Mouse (Mus musculus) Patski (cell line): ENCODE measurements around the gene Nlrp2. TPM values are rescaled to one million over a fixed set of nuclear protein-coding genes. Genes with fewer than 3 reads are reported as not detected.

Source experiments
- ATAC-seq: fragments of 100-300 bp; one replicate; pipeline ENCODE4 v1.8.0; 2021
- CTCF ChIA-PET: fragments of 350-600 bp; sonication (Branson Sonifier 250); formaldehyde crosslinking; loops from one replicate; lab custom pipeline; 2022; ENCODE audit warnings: inconsistent platforms; lab: Charles Lee
- POLR2A ChIA-PET: fragments of 350-600 bp; sonication (Branson Sonifier 250); formaldehyde crosslinking; loops from one replicate; lab custom pipeline; 2022; ENCODE audit warnings: antibody characterized with exemption, inconsistent platforms; lab: Charles Lee
- DNase-seq: peaks from one replicate; pipeline ENCODE4 v3.0.0-alpha.2; 2011; ENCODE audit warnings: low read depth, low spot score
- H3K27me3 ChIP-seq: fragments of 371-371 bp; one replicate; pipeline ENCODE4 v1.5.1; 2021
- CTCF ChIP-seq: fragments of 100-300 bp; IDR thresholded peaks from one replicate; pipeline ENCODE4 v1.5.1; 2021
- in situ Hi-C: fragments of 300-500 bp; cut with MboI; formaldehyde crosslinking; loops from 3 replicates; pipeline ENCODE4 v1.11.1; 2018; ENCODE audit warnings: low pct_unique_long_range_greater_than_20kb, mixed read lengths
- polyA plus RNA-seq: library from polyadenylated mRNA; unstranded; gene quantifications from one replicate; pipeline ENCODE4 v1.2.3, GENCODE M21; 2021

Gene Nlrp2
- polyA plus RNA-seq: not detected

DNA sequence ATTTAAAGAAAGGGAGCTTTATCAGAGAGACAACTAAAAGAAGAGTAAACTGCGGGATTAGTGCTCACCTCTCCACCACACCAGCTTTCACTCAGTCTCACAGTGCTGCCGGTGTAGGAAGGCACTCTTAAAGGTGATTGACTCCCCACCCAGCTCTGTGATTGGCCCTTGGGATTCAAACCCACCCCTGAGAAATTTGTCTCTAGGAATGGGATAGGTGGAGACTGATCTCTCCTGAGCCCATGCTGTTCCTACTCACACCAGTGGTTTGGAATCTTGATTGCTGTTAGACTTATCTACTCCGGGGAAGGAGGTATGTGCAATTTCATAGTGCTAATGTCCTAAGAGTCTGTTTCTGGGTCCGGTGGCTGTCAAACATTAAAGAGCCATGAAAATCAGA lies at the start of gene Nlrp2:
Nlrp2 (minus strand) TSS at position 101 of the 400 bp plus-strand sequence.
- in situ Hi-C loops: no loop called here
- H3K27me3 ChIP-seq: no peaks in the 10 kb centered on the region
- POLR2A ChIA-PET: no interaction called here
- DNase-seq: no peak
- no peak for ATAC-seq
- TF ChIP-seq CTCF: no peak
- CTCF ChIA-PET: no interaction called here

DNA sequence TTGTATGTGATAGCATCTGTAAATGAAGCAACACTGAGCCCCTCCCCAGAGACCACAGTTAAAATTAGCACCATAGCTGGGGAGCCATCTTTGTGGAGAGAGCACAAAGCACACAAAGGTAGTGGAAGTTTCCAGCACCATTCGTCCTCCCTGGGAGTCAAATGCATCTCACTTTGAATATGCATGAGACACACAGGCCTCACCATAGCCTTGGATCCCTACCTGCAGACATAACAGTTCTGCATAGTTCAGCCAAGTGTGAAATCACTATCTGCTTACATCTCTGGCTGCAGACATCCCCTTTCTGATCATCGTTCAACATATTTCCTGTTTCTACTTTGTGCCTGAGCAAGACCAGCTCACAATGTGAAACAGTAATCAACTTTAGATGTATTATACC lies 15.9 kb upstream of the Nlrp2 start:
- no peak for DNase-seq
- POLR2A ChIA-PET: no interaction called here

DNA sequence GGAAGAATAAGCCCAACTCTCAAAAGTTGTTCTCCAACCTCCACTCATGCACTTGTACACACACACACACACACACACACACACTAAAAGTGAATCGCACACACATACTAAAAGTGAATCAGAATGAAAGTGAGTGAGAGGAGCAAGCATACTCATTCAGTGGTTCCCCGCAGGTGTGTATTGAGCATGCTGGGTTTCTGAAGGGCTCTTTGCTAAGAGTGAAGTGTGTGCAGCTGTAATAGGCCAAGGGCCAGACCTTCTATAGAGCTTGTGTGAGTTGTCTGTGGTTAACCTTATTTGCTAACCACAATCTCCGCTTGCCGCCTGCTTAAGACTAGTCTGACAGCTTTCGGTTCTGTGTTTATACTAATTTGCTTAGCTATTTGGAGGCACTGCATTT lies 12.8 kb upstream of the Nlrp2 start:
- POLR2A ChIA-PET: no interaction called here
- no peaks in the 10 kb centered on the region for H3K27me3 ChIP-seq
- TF ChIP-seq CTCF: no peak
- in situ Hi-C loops: no loop called here
- ATAC-seq (no peak), DNase-seq (no peak)
- CTCF ChIA-PET: no interaction called here

More for the DNA sequence above, 15.9 kb upstream of the Nlrp2 start:
- CTCF ChIA-PET: no interaction called here
- TF ChIP-seq CTCF: no peak
- no peak for ATAC-seq
- H3K27me3 ChIP-seq: no peaks in the 10 kb centered on the region
- in situ Hi-C loops: no loop called here

DNA sequence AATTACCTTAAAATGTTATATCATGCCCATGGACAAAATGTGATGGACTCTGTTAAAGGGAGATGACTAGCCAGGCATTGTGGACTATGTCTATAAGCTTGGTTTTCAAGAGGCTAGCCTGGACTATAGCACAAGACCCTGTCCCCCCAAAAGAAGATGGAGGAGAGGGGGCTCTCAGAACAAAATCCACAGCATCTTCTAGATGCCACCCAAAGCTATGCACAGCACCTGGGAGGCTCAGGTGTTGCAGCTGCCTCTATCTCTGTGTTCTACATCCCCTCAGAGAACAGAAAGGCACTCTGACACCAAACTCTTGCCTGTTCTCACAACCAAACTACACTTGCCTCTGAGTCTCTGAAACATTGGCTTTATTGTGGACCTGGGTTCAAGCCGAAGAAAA lies 598 bp downstream of the Nlrp2 start, which contains the start of gene Gm5065:
Gm5065 (plus strand) TSS at position 301 of the 400 bp plus-strand sequence.
- CTCF ChIA-PET: no interaction called here
- in situ Hi-C loops: no loop called here
- ATAC-seq: no peak
- DNase-seq: no peak
- no peaks in the 10 kb centered on the region for H3K27me3 ChIP-seq
- no peak for TF ChIP-seq CTCF
- POLR2A ChIA-PET: no interaction called here

DNA sequence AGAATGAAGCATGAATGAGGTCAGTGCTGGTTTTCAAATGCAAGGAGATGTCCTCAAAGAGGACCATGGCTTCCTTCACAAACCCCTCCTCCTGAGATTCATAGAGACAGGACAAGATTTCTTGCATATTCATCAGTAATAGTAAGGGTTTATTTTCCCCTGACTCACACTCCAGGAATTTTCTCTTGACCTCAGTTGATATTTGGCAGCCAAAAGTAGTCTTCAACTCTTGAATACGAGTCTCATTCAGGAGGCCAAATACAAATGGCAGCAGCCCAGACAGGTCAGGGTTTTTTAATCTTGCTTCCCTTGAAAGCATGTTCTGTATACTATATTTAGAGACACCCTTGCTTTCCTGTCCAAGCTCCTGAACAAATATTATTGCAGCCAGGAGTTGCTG lies 23.3 kb downstream of the Nlrp2 start:
- no peak for ATAC-seq
- no peak for DNase-seq
- no peak for TF ChIP-seq CTCF
- ChIA-PET CTCF (no interaction called here), POLR2A (no interaction called here)
- in situ Hi-C loops: no loop called here
- H3K27me3 ChIP-seq: peaks cover 5% of the 10 kb centered on the region

DNA sequence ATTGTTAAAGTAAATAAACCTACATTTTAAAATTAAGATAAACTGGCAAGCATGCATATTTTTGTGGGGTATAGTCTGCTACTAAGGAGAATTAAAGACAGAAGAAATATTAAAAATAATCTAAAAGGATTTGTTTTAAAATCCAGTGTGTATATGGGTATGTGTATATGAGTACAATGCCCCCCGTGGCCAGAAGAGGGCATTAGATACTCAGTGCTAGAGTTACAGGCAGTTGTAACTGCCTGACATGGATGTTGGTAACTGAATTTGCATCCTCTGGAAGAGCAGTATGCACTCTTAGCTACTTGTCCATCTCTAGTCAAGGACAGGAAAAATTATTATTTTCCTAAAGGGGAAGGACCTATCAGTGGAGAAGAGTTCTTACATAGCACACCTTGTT lies 62.6 kb downstream of the Nlrp2 start:
- ATAC-seq (no peak), DNase-seq (no peak)
- in situ Hi-C loops: no loop called here
- CTCF ChIA-PET: no interaction called here
- H3K27me3 ChIP-seq: no peaks in the 10 kb centered on the region
- POLR2A ChIA-PET: no interaction called here
- peak; percentile 37 for TF ChIP-seq CTCF

DNA sequence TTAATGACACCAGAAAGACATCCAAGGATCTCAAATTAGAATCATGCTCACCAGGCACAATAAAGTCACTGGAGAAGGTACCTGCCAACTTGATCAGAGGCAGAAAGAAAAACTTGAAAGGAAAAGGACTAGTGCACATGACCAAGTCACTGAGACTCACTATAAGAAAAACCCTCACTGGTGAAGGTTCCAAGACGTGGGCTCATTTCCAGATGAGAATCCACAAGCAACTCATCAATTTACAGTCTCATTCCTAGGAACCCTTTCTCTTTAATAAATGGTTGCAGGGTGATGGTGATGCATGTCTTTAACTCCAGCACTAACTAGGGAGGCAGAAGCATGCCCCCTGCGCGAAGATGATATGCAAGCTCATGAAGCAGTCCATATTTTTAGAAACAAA lies 87.8 kb downstream of the Nlrp2 start:
- no peaks in the 10 kb centered on the region for H3K27me3 ChIP-seq
- DNase-seq: no peak
- ChIA-PET POLR2A (no interaction called here), CTCF (no interaction called here)
- in situ Hi-C loops: no loop called here
- no peak for ATAC-seq
- no peak for TF ChIP-seq CTCF

Other genes with a start within 250 kb of the Nlrp2 start
- gene Rfpl4, start 234.1 kb downstream of the Nlrp2 start, polyA plus RNA-seq: not detected
- gene Rasl2-9, start 225.1 kb downstream of the Nlrp2 start, polyA plus RNA-seq: 0.05 TPM
- under 0.01 TPM for gene Vmn1r55, start 201.4 kb downstream of the Nlrp2 start, polyA plus RNA-seq
- gene Vmn1r56, start 154.3 kb downstream of the Nlrp2 start, polyA plus RNA-seq: not detected
- not detected for gene Vmn1r57, start 132.5 kb downstream of the Nlrp2 start, polyA plus RNA-seq
- not detected for gene Gm5065, start 498 bp downstream of the Nlrp2 start, polyA plus RNA-seq
- not detected for gene Vmn1r58, start 62.4 kb upstream of the Nlrp2 start, polyA plus RNA-seq
- gene Vmn1r59, start 105.7 kb upstream of the Nlrp2 start, polyA plus RNA-seq: not detected
- not detected for gene Vmn2r28, start 142.9 kb upstream of the Nlrp2 start, polyA plus RNA-seq
- gene Vmn1r60, start 196.3 kb upstream of the Nlrp2 start, polyA plus RNA-seq: not detected